Mouse (Mus musculus) hindlimb bud, embryonic 11.5 days (tissue): Measurements from ENCODE around the gene Phgr1.

Experiments used
- DNase-seq: peaks from one replicate; pipeline ENCODE4 v3.0.0-alpha.2; 2012; ENCODE audit warnings: low read depth, low spot score; ENCODE audit errors: extremely low spot score

The Phgr1 gene

DNA sequence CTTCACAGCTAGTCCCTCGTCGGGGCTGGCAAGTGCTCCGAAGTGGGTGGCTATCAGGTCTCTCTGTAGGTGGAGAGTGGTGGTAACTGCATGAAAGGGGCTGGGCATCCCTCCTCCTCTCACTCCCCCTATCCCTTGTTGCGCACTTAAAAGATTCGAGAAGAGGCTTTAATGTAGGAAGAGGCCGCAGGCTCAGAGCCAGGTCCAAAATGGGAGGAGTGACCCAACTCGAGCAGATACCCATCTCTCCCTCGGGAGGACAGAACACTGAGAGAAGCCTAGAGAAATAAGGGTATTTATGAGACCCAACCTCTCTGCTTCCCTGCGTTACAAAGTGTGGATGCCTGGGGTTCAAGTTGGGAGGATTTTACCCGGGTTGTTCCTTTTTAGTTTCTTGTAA, 6.5 kb downstream of the Phgr1 start:
- DNase-seq: no peak

DNA sequence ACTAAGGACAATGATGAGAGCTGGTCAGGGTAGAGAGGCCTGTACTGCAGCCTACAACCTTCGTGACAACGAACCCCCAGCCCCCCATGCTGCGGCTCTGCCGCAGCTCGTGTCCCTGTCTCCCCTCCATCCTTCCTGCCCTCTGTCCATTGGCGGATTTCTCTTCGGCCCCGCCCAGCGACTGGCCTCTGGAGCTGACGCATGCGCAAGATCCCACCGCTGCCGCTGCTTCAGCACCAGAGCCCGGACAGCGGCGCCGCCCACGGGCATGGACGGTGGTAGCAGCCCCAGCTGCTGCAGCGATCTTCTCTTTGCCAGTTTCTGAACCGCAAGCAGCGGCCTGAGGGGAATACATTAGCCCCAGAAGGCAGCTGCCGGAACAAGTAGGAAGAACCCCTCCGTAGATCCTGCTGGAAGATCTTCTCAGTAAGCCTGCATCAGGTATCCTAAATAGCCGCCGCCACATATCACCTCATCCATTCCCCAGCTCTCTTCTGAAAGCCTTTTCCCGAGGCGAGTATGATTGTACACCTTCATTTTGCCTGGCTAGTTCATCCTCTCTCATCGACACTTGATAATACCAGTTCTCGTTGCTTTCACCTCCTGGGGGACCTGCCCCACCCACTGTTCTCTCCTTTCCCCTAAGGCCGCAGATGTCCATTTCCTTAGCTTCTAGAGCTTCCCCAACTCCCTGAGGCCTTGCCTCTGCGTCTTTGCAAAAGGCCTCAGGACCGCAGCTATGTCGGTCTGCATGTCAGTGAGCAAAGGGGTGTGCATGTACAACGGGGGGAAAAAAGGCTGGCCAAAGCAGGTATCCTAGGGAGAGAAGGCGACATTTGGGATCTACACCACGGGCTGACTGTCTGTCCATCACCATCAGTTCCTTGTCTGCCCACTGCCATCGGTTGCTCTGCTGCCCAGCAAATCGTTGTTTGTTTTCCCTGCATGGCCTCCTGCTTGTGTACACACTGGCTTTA, 7.2 kb downstream of the Phgr1 start, which contains the start of gene Disp2:
Gene Disp2 (plus strand): TSS at position 216 of the 977 bp plus-strand sequence.
- DNase-seq: peak; percentile 70

DNA sequence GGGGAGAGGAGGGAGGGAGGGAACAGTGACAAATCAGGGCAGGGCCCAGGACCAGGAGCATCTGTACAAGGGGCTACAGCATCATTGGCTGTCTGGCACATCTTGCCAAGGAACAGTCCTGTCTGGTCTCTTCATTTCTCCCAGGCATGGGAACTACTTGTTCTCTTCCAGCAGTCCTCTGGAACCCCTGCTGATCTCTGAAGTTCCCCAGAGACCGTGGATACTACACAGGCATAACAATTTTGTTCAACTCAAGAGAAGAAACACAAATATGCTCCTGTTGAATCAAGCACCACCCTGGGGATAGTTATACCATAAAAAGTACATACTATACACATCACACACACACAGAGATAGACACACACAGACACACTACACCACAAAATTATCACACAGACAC, 8.5 kb downstream of the Phgr1 start:
- no peak for DNase-seq

DNA sequence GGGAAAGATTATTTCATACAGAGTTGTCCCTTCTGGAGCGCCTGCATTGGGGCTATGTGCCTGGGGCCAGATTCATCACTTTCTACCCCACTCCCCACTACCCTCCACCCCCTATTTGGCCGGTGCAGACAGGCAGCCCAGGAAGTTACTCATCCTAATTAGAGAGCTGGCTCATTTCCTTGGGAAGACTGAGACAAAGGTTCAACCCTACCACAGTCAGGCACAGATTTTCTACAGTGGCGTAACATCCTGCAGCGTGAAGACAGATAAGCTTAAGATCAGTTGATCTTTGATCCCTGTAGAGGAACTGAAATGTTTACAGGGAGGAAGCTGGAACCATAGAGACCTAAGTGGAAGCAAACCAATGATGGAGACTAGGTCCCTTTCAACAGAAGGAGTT, 9.7 kb downstream of the Phgr1 start:
- no peak for DNase-seq

DNA sequence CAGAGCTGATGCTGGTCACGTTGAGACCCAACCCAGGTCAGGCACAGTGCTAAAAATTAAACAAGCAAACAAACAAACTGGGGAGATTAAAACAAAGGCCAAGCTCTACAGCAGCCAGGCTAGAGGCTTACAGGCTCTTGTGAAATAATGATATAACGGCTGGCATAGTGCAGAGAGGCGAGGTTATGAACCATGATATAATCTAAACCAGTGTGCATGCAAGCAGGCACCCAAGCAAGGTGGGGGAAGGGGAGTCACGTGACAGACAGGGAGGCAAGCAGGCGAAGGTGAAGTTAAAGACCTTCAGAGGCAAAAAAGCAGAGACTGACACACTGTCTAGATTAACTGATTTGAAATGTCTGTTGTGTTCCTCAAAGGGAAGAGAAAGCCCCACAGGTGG, 10.5 kb downstream of the Phgr1 start:
- DNase-seq: no peak

DNA sequence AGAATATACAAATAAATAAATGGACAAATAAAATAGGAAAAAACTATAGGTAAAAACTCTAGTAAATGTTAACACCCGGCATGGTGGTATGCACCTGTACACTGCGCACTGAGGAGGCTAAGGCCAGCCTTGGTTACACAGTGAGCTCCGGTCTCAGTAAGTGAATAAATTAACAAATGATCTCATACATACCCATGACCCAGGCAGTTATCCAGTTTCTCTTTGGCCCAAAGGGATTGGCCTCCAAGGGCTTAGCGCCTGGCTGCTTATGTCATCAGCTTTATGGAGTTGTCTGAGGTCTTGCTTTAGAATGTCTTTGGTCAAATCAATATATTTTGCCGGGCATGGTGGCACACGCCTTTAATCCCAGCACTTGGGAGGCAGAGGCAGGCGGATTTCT, 11.1 kb downstream of the Phgr1 start:
- no peak for DNase-seq

DNA sequence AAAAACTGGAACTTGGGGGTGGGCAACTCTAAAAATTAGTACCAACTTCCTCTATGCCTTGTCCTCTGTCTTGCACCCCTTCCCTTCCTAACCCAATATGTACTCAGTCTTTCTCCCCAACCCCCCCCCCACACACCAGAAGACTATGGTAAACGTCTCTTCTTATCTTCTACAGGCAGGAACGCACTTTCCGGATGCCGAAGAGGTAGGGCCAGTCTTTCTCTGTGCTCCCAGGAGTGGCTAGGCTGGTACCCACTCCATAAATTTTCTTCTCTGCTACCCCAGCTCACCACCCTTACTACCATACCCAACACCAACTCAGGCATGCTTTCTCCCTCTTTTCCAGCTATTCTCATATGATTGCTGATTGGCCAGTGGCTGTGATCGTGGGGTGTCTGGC, 14.0 kb downstream of the Phgr1 start:
- no peak for DNase-seq

DNA sequence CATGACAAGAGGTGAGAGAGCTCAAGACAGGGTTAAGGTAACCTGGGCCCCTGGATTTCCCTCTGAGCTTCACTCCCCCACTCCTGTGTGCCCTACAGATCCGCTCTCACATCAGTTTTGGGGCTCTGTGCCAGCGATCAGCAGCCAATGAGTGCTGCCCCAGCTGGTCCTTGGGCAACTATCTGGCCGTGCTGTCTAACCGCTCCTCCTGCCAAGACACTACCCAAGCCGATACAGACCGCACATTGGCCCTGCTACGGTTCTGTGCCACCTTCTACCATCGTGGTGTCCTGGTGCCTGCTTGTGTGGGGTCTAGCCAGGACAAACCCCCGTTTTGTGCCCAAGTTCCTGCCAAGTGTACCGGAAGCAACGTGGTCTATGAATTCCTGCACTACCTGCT, 16.9 kb downstream of the Phgr1 start:
- no peak for DNase-seq

DNA sequence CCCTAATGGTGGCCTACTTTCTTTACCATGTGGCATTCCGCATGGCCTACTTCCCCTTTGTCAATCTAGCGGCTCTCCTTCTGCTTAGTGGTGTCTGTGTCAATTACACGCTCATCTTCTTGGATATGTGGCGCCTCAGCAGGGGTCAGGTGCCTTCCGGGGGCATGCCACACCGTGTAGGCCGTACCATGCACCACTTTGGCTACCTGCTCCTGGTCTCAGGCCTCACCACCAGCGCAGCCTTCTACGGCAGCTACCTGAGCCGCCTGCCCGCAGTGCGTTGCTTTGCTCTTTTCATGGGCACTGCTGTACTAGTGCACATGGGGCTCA, 17.6 kb downstream of the Phgr1 start:
- no peak for DNase-seq

DNA sequence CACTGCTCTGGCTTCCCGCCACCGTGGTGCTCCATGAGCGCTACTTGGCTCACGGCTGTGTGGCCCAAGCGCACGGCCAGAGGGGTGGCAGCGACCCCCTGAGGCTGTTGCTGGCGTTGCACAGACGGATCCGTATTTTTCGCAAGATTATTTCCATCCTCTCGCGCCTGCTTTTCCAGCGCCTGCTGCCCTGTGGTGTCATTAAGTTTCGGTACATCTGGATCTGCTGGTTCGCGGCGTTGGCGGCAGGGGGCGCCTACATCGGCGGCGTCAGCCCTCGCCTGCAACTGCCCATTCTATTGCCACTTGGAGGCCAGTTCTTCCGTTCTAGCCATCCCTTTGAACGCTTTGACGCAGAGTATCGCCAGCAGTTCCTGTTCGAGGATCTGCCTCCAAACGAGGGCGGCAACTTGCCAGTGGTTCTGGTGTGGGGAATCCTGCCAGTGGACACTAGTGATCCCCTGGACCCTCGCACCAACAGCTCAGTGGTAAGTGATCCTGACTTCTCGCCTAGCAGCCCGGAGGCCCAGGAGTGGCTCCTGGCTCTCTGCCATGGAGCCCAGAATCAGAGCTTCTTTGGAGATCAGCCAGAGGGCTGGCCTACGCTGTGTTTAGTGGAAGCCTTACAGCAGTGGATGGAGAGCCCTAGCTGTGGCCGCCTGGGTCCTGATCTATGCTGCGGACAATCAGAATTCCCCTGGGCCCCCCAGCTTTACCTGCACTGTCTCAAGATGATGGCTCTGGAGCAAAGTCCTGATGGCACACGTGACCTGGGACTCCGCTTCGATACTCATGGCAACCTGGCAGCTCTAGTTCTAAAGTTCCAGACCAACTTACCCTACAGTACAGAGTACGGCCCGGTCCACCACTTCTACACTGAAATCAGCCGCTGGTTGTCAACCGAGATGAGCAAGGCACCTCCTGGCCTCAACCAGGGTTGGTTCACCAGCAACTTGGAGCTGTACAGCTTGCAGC, 18.3 kb downstream of the Phgr1 start:
- DNase-seq: no peak

DNA sequence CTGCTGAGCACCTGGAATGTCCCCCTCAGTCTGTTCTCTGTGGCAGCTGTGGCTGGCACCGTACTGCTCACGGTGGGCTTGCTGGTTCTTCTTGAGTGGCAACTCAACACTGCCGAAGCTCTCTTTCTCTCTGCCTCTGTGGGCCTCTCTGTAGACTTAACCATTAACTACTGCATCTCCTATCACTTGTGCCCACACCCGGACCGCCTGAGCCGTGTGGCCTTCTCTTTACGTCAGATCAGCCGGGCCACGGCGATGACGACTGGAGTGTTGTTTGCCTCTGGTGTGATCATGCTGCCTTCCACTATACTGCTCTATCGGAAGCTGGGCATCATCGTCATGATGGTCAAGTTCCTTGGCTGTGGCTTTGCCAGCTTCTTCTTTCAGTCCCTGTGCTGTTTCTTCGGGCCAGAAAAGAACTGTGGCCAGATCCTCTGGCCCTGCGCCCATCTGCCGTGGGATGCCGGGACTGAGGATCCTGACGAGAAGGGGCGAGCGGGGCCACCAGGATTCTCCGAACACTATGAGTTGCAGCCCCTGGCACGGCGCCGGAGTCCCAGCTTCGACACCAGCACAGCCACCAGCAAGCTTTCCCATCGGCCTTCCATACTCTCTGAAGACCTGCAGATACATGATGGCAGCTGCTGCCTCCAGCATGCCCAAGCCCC, 19.2 kb downstream of the Phgr1 start:
- no peak for DNase-seq

DNA sequence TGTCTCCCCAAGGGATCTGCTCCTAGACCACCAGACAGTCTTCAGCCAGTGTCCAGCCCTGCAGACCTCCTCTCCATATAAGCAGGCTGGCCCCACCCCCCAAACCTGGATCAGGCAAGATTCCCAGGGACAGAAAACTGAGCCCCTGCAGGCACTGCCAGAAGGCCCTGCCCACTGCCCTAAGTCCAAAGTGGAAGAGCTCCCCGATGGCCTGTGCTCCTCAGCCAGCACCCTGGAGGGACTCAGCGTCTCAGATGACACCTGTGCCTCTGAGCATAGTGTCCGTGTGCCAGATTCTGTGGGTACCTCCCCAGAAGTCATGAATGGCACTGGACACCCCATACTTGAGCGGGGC, 19.7 kb downstream of the Phgr1 start:
- no peak for DNase-seq

DNA sequence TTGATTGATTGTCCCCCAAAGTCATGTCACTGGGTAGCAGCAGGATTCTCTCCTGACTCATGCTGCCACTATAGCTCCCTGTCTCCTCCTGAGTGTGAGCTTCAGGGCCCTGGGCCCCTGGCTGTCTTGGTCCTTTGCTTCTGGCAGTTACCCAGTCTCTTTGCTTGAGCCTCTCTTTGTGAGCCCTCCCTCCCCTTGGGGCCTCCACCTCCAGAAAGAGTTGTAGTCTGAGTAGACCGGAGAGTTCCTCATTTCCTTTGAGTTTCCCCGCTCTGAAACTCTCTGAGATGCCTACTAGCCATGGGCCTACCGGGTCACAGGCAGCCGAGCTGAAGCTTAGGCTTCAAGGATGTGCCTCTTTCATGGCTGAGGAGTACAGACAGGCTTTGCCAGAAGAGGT, 21.1 kb downstream of the Phgr1 start:
- no peak for DNase-seq

DNA sequence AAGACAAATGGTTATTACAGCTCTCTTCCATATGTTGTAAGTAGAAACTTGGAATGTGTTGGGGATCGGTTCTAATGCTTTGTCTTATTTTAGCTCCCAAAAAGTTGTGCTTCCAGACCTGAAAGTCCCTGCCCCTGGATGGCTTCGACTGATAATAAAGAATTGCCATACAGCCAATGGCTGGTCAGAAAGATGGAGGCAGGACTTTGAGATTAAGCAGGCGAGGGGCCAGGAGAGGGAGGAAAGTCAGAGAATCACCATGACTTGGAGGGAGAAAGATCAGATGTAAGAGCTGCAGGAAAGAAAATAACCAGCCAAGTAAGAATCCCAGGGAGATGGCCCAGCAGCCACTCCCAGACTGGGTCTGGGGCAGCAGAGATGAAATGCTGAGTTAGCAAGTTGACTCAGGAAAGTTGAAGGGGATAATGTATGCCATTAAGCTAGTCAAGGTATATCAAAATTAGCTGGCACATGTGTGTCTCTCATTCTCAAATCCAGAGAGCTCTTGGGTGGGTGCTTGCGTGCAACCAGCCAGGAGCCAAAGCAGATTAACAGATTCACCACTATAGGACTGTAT, 30.1 kb downstream of the Phgr1 start:
- DNase-seq: no peak

DNA sequence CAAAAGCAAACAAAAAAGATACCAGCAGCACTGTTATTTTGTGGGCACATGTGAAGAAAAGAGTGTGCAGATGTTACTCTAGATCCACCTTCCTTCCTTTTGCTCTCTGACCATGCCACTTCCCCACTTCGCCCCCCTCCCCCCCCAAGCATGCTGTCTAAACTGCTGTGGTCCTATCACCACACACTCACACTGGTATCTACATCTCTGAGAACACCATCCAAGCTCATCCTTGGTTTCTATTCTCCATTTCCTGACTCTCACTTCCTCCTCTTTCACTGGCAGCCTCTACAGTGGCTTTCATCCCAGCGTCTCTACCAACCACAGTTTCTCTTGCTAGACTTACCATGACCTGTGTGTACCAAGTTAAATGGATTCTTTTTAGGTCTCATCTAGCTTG, 31.9 kb downstream of the Phgr1 start:
- DNase-seq: no peak

DNA sequence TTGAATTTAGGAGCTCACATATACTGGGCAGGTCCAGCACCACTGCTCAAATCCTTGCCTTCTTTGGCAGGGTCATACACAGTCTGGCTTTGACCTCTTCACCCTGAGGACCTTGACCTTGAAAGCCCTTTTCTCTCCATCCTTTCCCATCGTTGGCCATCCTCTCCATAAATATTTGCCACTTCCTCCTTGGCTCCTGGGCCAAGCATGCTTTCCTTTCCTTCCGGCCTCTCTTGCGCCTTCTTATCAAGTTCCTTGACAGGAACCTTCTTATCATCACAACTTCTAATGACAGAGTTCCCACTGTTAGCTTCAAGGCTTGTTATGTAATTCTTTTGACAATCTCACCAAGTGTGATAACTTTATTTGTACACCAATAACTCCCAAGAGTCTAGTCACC, 32.6 kb downstream of the Phgr1 start:
- DNase-seq: no peak

DNA sequence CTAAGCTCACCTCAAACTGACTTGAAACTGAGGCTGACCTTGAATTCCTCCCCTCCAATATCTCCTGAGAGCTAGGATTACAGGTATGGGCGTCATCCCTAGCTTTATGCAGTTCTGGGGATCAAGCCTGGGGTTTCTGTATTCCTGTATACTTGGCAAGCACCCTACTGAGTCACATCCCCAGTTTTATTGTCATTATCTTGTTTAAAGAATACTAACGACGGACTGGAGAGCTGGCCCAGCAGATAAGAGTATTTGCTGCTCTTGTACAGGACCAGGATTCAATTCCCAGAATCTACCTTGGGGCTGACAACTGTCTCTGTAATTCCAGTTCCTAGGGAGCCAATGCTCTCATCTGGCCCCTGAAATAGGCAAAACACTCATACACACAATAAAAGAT, 33.2 kb downstream of the Phgr1 start:
- no peak for DNase-seq

DNA sequence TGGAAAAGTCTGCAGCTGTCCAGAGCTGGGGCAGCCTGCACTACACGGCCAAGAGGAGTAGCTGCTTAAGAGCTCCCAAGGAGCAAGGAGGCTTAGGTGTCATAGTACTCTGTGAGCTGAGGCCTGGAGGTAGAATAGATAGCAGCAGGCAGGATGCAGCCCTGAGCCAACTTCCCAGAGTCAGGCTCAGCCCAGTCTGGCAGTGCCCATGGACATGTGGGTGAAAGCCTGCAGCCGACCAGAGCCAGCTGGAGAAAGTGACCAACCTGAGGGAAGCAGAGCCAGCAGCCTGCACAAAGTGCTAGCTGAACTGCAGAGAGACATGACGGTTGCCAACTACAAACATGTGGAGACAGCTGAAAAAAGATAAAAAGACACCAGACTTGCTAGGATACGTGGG, 34.3 kb downstream of the Phgr1 start:
- no peak for DNase-seq

DNA sequence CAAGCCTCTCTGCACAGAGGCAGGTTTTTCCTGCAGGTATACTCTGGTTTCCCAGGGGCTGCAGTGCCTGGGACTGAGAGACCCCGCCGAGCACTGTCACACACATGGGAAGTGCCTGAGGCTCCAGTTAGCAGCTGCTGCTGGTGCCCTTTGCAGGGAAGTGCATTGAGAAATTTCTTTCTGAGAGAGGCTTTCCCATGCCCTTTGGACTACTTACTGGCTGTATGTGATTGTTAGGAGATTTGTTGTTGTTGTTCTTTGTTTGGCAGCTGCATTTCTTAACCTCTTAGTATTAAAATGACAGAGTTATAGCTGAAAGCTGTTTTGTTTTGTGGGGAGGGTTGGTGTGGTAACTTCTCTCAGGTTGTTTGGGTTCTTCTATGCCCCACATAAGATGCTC, 38.3 kb downstream of the Phgr1 start:
- DNase-seq: no peak

DNA sequence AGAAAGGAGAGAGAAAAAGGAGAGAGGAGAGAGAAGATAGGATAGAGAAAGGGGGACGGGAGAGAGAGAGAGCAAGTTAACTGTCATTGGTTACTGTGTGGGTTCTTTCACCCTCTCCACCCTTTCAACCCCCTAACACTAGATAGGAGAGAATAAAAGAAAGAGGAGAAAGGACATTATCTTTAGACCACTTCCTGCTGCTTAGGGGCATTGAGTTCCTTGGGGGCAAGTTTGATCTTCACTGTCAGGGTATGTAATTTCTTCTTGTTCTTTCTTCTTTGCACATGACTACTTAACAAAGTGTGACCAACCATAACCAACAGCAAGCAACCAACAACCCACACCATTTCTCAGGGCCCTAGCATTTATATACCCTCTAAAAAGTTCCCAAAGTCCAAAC, 40.2 kb downstream of the Phgr1 start:
- no peak for DNase-seq
